Mouse (Mus musculus): ENCODE measurements around the gene Ccdc28b.

DNA sequence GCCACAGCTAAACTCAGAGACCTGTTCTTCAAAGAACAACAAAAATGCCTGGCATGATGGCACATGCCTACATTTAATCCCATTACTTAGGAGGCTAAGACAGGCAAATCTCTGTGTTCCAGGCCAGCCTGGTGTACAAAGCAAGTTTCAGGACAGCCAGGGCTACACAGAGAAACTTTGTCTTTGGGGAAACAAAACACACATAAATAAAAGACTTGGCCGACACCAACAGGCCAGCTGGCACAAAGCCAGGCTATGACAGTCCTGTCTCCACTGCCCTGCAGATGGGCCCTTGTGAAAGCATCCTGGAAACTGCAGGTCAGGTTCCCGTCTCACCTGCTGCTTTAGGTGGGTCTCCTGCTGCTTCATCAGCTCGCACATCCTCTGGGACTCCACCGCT is 7.2 kb upstream of the Ccdc28b start:
- no peak for TF ChIP-seq EP300 (optimal IDR thresholded peaks at IDR 0.05)
- no peak for TF ChIP-seq CTCF (IDR thresholded peaks at IDR 0.05; ENCODE audit: low read depth)

Data from stomach, postnatal 0 days (tissue).